Mouse (Mus musculus): Measurements from ENCODE around the gene Ublcp1. TPM values are rescaled to one million over a fixed set of nuclear protein-coding genes. Genes with fewer than 3 reads are reported as not detected.

Gene Ublcp1
- total and polyA plus RNA-seq, 2 experiments: 6.2 to 35.0 TPM

DNA sequence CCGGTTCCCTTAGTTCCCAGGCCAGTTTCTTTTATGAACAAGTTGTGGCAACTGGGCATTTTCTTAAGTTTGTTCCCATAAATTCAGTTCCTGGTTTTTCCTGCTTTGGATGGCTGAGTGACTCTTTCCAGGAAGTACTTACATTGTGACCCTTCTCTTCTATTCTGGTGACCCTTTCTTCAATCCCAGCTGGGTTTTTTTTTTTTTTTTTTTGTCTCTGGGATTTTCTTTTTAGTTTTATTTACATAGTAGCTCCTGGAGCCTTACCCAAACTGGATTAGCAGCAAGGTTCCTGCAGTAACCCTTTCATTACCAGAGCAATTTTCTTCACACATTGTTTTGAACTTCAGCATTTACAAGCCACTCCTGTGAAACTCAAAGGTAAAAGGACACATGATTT is 46.1 kb upstream of the Ublcp1 start:
- Histone ChIP-seq H3K4me3 (ENCODE audit: insufficient read depth, low read depth, low read length) (no peak overlapping the region), H3K36me3 (ENCODE audit: control insufficient read depth, insufficient read depth, low read length) (no peaks in the 10 kb centered on the region), H3K79me2 (ENCODE audit: control insufficient read depth, insufficient read depth, low read length) (0 out of 2 replicates have a peak, but pooled peaks cover 3% of the 10 kb centered on the region), H3K9ac (ENCODE audit: low read depth, low read length) (no peak overlapping the region), H3K4me1 (ENCODE audit: control insufficient read depth, insufficient read depth, low read length) (peaks cover 2% of the 10 kb centered on the region; the same call in 1 of the 2 replicates), H3K27me3 (ENCODE audit: control insufficient read depth, insufficient read depth, low read length) (no peaks in the 10 kb centered on the region), H3K27ac (replicated peaks; ENCODE audit: insufficient read depth, low read depth, low read length) (no peak overlapping the region)
- 73% methylated on average over 1 of the region's 1 CpGs for WGBS
- DNase-seq (ENCODE audit: extremely low read depth, low read depth, low spot score): no peak
- TF ChIP-seq POLR2A (IDR thresholded peaks at IDR 0.05; ENCODE audit: extremely low read depth, insufficient read depth, low read length): no peak

DNA sequence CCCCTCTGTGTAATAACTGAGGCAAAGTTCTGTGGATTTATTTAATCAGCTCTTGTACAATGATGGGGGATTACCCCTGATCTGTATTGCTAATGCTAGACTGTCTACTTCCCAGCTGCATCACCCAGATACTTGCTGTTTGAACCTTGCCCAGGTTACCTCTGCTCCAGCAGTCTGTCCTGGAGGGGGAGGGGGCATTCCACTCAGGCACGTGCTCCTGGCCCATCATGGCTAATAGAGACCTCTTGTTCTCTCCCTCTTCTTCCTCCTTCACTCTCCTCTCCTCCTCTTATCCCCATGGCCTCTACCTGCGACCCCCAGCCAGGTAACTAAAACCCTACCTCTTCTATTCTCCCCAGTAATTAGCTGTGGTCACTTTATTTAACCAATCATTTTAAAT is 44.4 kb upstream of the Ublcp1 start:
- DNase-seq (ENCODE audit: extremely low read depth, low read depth, low spot score): peak; percentile 19
- H3K4me1 ChIP-seq (ENCODE audit: control insufficient read depth, insufficient read depth, low read length): peaks cover 2% of the 10 kb centered on the region; the same call in 1 of the 2 replicates
- no peak overlapping the region for H3K9ac ChIP-seq (ENCODE audit: low read depth, low read length)
- no peaks in the 10 kb centered on the region for H3K36me3 ChIP-seq (ENCODE audit: control insufficient read depth, insufficient read depth, low read length)
- 52% methylated on average over 2 of the region's 2 CpGs for WGBS
- no peak overlapping the region for H3K27ac ChIP-seq (replicated peaks; ENCODE audit: insufficient read depth, low read depth, low read length)
- TF ChIP-seq CTCF (IDR thresholded peaks at IDR 0.05; ENCODE audit: low read depth, low read length): no peak
- no peak for TF ChIP-seq POLR2A (IDR thresholded peaks at IDR 0.05; ENCODE audit: extremely low read depth, insufficient read depth, low read length)
- no peak overlapping the region for H3K4me3 ChIP-seq (ENCODE audit: insufficient read depth, low read depth, low read length)
- 0 out of 2 replicates have a peak, but pooled peaks cover 3% of the 10 kb centered on the region for H3K79me2 ChIP-seq (ENCODE audit: control insufficient read depth, insufficient read depth, low read length)
- no peaks in the 10 kb centered on the region for H3K27me3 ChIP-seq (ENCODE audit: control insufficient read depth, insufficient read depth, low read length)

DNA sequence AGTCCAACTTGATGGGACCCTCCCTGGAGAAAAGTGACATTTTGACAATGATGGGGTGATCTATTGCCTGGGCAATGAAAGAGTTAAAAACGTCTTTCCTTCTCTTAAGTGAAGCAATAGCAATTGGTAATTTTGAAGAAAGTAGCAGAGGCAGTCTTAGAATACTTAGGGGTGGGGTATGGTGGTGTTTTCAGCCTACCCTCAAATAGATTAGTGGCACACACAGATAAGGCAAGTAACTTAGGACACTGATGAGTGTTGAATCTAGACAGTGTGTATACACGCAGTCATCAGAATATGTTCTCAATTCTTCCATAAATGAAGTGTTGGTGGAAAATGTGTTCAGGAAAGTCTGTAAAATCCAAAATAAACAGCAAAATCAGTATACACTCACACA is 42.7 kb upstream of the Ublcp1 start:
- H3K4me1 ChIP-seq (ENCODE audit: control insufficient read depth, insufficient read depth, low read length): peaks cover 2% of the 10 kb centered on the region; the same call in 1 of the 2 replicates
- no peak for TF ChIP-seq POLR2A (IDR thresholded peaks at IDR 0.05; ENCODE audit: extremely low read depth, insufficient read depth, low read length)
- no peak for TF ChIP-seq CTCF (IDR thresholded peaks at IDR 0.05; ENCODE audit: low read depth, low read length)
- no peak overlapping the region for H3K4me3 ChIP-seq (ENCODE audit: insufficient read depth, low read depth, low read length)

DNA sequence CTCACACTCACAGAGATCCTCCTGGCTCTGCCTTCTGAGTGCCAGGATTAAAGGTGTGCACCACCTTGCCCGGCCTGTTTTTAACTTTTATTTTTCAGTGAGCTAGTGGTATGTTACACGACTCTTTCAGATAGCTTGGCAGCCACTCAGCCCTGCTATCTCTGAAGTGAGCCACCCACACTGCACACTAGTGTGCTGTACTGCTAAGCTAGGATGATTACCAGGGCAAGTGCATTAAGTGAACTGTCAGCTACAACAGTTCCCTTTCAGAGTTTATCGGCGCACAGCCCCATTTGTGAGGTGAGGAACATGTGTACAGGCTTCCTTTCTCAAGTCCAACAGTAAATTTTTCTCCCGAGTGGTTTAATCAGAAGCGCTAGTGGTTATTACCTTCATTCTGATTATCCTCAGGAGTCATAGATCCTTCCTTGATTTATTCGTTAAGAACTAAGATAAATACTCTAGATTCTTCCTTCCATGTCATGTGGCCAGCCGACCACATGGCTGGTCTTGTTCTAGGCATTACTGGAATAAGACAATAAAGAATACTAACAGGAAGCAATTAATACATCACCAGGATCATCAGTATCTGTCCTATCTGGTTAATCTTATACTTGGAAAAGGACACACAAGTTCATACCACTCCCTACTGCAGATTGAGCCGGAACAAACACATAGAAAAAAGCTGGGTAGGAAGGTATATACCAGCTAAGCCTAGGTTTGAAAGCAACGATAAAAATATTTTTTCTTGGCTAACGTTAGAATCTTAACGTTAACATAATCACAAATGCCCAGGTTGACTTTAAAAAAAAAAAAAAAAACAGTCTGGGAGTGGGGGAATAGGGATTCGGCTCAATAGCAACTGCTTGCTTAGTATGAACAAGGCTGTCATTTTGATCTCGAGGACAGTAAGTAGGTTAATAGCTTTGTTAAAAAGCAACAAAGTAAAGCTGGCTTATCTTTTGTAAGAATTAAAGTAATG is 42.0 kb upstream of the Ublcp1 start:
- no peak for TF ChIP-seq CTCF (IDR thresholded peaks at IDR 0.05; ENCODE audit: low read depth, low read length)
- no peak for TF ChIP-seq POLR2A (IDR thresholded peaks at IDR 0.05; ENCODE audit: extremely low read depth, insufficient read depth, low read length)
- Histone ChIP-seq H3K27me3 (ENCODE audit: control insufficient read depth, insufficient read depth, low read length) (no peaks in the 10 kb centered on the region), H3K9ac (ENCODE audit: low read depth, low read length) (no peak overlapping the region), H3K27ac (replicated peaks; ENCODE audit: insufficient read depth, low read depth, low read length) (no peak overlapping the region), H3K36me3 (ENCODE audit: control insufficient read depth, insufficient read depth, low read length) (no peaks in the 10 kb centered on the region), H3K4me1 (ENCODE audit: control insufficient read depth, insufficient read depth, low read length) (no peaks in the 10 kb centered on the region), H3K4me3 (ENCODE audit: insufficient read depth, low read depth, low read length) (no peak overlapping the region), H3K79me2 (ENCODE audit: control insufficient read depth, insufficient read depth, low read length) (no peaks in the 10 kb centered on the region)
- DNase-seq (ENCODE audit: extremely low read depth, low read depth, low spot score): no peak
- WGBS: 49% methylated on average over 14 of the region's 14 CpGs

More for the DNA sequence above, 42.7 kb upstream of the Ublcp1 start:
- 50% methylated on average over 2 of the region's 2 CpGs for WGBS
- Histone ChIP-seq H3K27me3 (ENCODE audit: control insufficient read depth, insufficient read depth, low read length) (no peaks in the 10 kb centered on the region), H3K36me3 (ENCODE audit: control insufficient read depth, insufficient read depth, low read length) (no peaks in the 10 kb centered on the region), H3K27ac (replicated peaks; ENCODE audit: insufficient read depth, low read depth, low read length) (no peak overlapping the region), H3K9ac (ENCODE audit: low read depth, low read length) (no peak overlapping the region), H3K79me2 (ENCODE audit: control insufficient read depth, insufficient read depth, low read length) (no peaks in the 10 kb centered on the region)
- DNase-seq (ENCODE audit: extremely low read depth, low read depth, low spot score): no peak

DNA sequence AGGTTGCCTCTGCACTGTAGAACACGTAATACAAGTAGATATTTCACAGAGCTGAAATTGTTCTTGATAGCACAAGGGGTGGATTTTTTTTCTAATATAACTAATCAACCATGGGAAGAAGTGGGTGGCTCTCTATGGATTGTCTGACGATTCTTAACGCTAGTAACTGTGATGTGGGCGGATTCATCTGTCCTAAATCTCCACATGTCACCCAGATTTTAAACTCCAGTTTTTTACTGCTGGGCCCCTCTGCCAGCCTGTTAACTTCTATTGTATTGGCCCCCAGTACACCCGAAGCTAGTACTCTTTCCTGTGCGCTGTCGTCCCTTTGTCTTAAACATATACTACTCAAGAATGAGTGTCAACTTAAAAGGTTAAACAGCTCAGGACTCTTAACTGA is 40.1 kb upstream of the Ublcp1 start:
- no peak for DNase-seq (ENCODE audit: extremely low read depth, low read depth, low spot score)
- Histone ChIP-seq H3K9ac (ENCODE audit: low read depth, low read length) (no peak overlapping the region), H3K36me3 (ENCODE audit: control insufficient read depth, insufficient read depth, low read length) (no peaks in the 10 kb centered on the region), H3K27me3 (ENCODE audit: control insufficient read depth, insufficient read depth, low read length) (0 out of 2 replicates have a peak, but pooled peaks cover 3% of the 10 kb centered on the region), H3K79me2 (ENCODE audit: control insufficient read depth, insufficient read depth, low read length) (no peaks in the 10 kb centered on the region), H3K4me3 (ENCODE audit: insufficient read depth, low read depth, low read length) (no peak overlapping the region), H3K4me1 (ENCODE audit: control insufficient read depth, insufficient read depth, low read length) (no peaks in the 10 kb centered on the region), H3K27ac (replicated peaks; ENCODE audit: insufficient read depth, low read depth, low read length) (no peak overlapping the region)
- no peak for TF ChIP-seq CTCF (IDR thresholded peaks at IDR 0.05; ENCODE audit: low read depth, low read length)
- TF ChIP-seq POLR2A (IDR thresholded peaks at IDR 0.05; ENCODE audit: extremely low read depth, insufficient read depth, low read length): no peak
- 95% methylated on average over 7 of the region's 7 CpGs for WGBS

DNA sequence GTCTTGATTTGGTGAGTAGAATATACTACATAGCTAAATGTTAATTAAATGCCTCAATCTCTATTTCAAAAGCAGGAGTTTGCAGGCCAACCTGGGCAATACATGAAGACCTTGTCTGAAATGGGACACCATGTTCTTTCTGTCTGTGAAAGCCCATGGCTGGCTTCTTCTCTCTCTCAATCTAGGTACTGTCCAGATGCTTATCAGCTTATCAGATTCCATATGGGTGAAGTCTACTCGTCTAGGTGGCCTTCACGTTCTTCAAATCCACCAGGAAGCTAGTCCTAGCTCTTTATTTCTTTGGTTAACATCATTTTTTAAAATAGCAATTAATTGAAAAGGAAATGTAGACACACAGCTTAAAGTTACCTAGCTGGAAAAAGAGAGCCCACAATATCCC is 39.6 kb upstream of the Ublcp1 start:
- no peak overlapping the region for H3K4me3 ChIP-seq (ENCODE audit: insufficient read depth, low read depth, low read length)
- H3K4me1 ChIP-seq (ENCODE audit: control insufficient read depth, insufficient read depth, low read length): no peaks in the 10 kb centered on the region
- DNase-seq (ENCODE audit: extremely low read depth, low read depth, low spot score): no peak
- H3K27ac ChIP-seq (replicated peaks; ENCODE audit: insufficient read depth, low read depth, low read length): no peak overlapping the region
- H3K36me3 ChIP-seq (ENCODE audit: control insufficient read depth, insufficient read depth, low read length): no peaks in the 10 kb centered on the region
- WGBS: 94% methylated on average over 2 of the region's 2 CpGs
- TF ChIP-seq CTCF (IDR thresholded peaks at IDR 0.05; ENCODE audit: low read depth, low read length) (no peak), POLR2A (IDR thresholded peaks at IDR 0.05; ENCODE audit: extremely low read depth, insufficient read depth, low read length) (no peak)
- no peak overlapping the region for H3K9ac ChIP-seq (ENCODE audit: low read depth, low read length)
- 0 out of 2 replicates have a peak, but pooled peaks cover 3% of the 10 kb centered on the region for H3K27me3 ChIP-seq (ENCODE audit: control insufficient read depth, insufficient read depth, low read length)
- no peaks in the 10 kb centered on the region for H3K79me2 ChIP-seq (ENCODE audit: control insufficient read depth, insufficient read depth, low read length)
